Mouse (Mus musculus) hindbrain, embryonic 16.5 days (tissue): Measurements from ENCODE around the gene 6030445D17Rik. TPM values are rescaled to one million over a fixed set of nuclear protein-coding genes. Genes with fewer than 3 reads are reported as not detected.

Experiments
- ATAC-seq: fragments of 200-750 bp; cut with Nextera tagmentation; 2 replicates; pipeline ENCODE4 v1.8.0; 2017; ENCODE audit warnings: moderate TSS enrichment, moderate library complexity
- H3K27ac ChIP-seq: fragments of 300-500 bp; sonication (generic); 2 replicates; pipeline ENCODE4 v1.5.1; 2014; ENCODE audit warnings: low read depth, mild to moderate bottlenecking, control low read depth, low read length, moderate library complexity
- H3K27me3 ChIP-seq: fragments of 300-500 bp; sonication (generic); replicated peaks from 2 replicates; pipeline ENCODE4 v1.6.1; 2014; ENCODE audit warnings: low read length; ENCODE audit not compliant: control insufficient read depth, insufficient read depth
- H3K36me3 ChIP-seq: fragments of 300-500 bp; sonication (generic); 2 replicates; pipeline ENCODE4 v1.6.1; 2014; ENCODE audit warnings: mild to moderate bottlenecking, low read length, moderate library complexity, mixed read lengths; ENCODE audit not compliant: control insufficient read depth, insufficient read depth
- H3K4me1 ChIP-seq: fragments of 300-500 bp; sonication (generic); 2 replicates; pipeline ENCODE4 v1.6.1; 2014; ENCODE audit warnings: low read depth, low read length; ENCODE audit not compliant: control insufficient read depth, insufficient read depth
- H3K4me2 ChIP-seq: fragments of 300-500 bp; sonication (generic); 2 replicates; pipeline ENCODE4 v1.6.1; 2014; ENCODE audit warnings: mild to moderate bottlenecking, low read length, control low read depth, moderate library complexity
- H3K4me3 ChIP-seq: fragments of 300-500 bp; sonication (generic); 2 replicates; pipeline ENCODE4 v1.5.1; 2014; ENCODE audit warnings: mild to moderate bottlenecking, low read length, control low read depth, moderate library complexity
- H3K9ac ChIP-seq: fragments of 300-500 bp; sonication (generic); 2 replicates; pipeline ENCODE4 v1.6.1; 2014; ENCODE audit warnings: low read depth, mild to moderate bottlenecking, control low read depth, low read length, moderate library complexity
- H3K9me3 ChIP-seq: fragments of 300-500 bp; sonication (generic); 2 replicates; pipeline ENCODE4 v1.6.1; 2014; ENCODE audit warnings: mild to moderate bottlenecking, low read length, moderate library complexity; ENCODE audit not compliant: control insufficient read depth
- WGBS: fragments of 180-500 bp; shearing (Covaris S2); extraction: QIAGEN DNeasy Blood & Tissue Kit; methylation state at CpG from one replicate; pipeline ENCODE4 v1.1.7; 2014; 5-methylcytosine and 5-hydroxymethylcytosine counted together
- polyA plus RNA-seq: library from polyadenylated mRNA; unstranded; fragments of >200 nt; fragmentation: Nextera tagmentation; extraction: Ambion mirVana; gene quantifications from 2 replicates; pipeline ENCODE4 v1.2.1, GENCODE M21; 2015

Gene 6030445D17Rik
- polyA plus RNA-seq, result 0.11 and 0.43 TPM in 2 replicates

GRCm38 (mm10) chr4:136462086-136462838 is at the start of gene 6030445D17Rik:
Gene 6030445D17Rik, plus strand, starts transcription at chr4:136462250.
- H3K27ac ChIP-seq, result peak within 1 kb of the TSS; percentile 72
- H3K36me3 ChIP-seq, result no peaks in the 10 kb centered on the region
- no peaks in the 10 kb centered on the region for H3K9me3 ChIP-seq
- peaks cover 5% of the 10 kb centered on the region for H3K27me3 ChIP-seq
- ATAC-seq, result peak; percentile 84
- peak within 1 kb of the TSS; percentile 84 for H3K9ac ChIP-seq
- peak within 1 kb of the TSS; percentile 92 for H3K4me2 ChIP-seq
- WGBS, result 1% methylated on average over 40 of the region's 64 CpGs
- H3K4me1 ChIP-seq, result peaks cover 10% of the 10 kb centered on the region
- peak within 1 kb of the TSS; percentile 81 for H3K4me3 ChIP-seq

GRCm38 (mm10) chr4:136415477-136415876 is 46.6 kb upstream of the 6030445D17Rik start:
- H3K36me3 ChIP-seq, result no peaks in the 10 kb centered on the region
- H3K27ac ChIP-seq, result no peak overlapping the region
- no peak overlapping the region for H3K4me3 ChIP-seq
- H3K4me1 ChIP-seq, result peaks cover 3% of the 10 kb centered on the region; the same call in 1 of the 2 replicates
- no peak for ATAC-seq
- 84% methylated on average over 9 of the region's 9 CpGs for WGBS
- H3K27me3 ChIP-seq, result no peaks in the 10 kb centered on the region
- no peak overlapping the region for H3K9ac ChIP-seq
- H3K4me2 ChIP-seq, result no peak overlapping the region
- H3K9me3 ChIP-seq, result no peaks in the 10 kb centered on the region

GRCm38 (mm10) chr4:136418962-136419361 is 43.1 kb upstream of the 6030445D17Rik start:
- no peak overlapping the region for H3K4me2 ChIP-seq
- H3K9me3 ChIP-seq, result no peaks in the 10 kb centered on the region
- WGBS, result 13% methylated on average over 11 of the region's 11 CpGs
- H3K4me1 ChIP-seq, result peaks cover 3% of the 10 kb centered on the region; the same call in 1 of the 2 replicates
- no peaks in the 10 kb centered on the region for H3K36me3 ChIP-seq
- no peak overlapping the region for H3K4me3 ChIP-seq
- H3K27ac ChIP-seq, result no peak overlapping the region
- H3K27me3 ChIP-seq, result peaks cover 5% of the 10 kb centered on the region
- H3K9ac ChIP-seq, result no peak overlapping the region
- ATAC-seq, result no peak

- ATAC-seq, result no peak
These were observed 42.7 kb upstream of the 6030445D17Rik start for GRCm38 (mm10) chr4:136419386-136419785.

GRCm38 (mm10) chr4:136423224-136423623 is 38.8 kb upstream of the 6030445D17Rik start, which contains the start of gene Htr1d:
Gene Htr1d, plus strand, starts transcription at chr4:136423524.
- Histone ChIP-seq H3K4me2 (peak within 1 kb of the TSS; percentile 91), H3K36me3 (no peaks in the 10 kb centered on the region), H3K4me1 (peaks cover 12% of the 10 kb centered on the region), H3K27me3 (peaks cover 10% of the 10 kb centered on the region), H3K4me3 (peak within 1 kb of the TSS; percentile 52), H3K9me3 (no peaks in the 10 kb centered on the region), H3K9ac (peak within 1 kb of the TSS; percentile 64), H3K27ac (no peak within 1 kb of the TSS)
- ATAC-seq, result no peak
- 70% methylated on average over 9 of the region's 9 CpGs for WGBS

More at GRCm38 (mm10) chr4:136419386-136419785, 42.7 kb upstream of the 6030445D17Rik start:
- H3K4me1 ChIP-seq, result peaks cover 5% of the 10 kb centered on the region; the same call in 1 of the 2 replicates
- H3K4me3 ChIP-seq, result no peak overlapping the region
- H3K27me3 ChIP-seq, result peaks cover 5% of the 10 kb centered on the region
- no peak overlapping the region for H3K4me2 ChIP-seq
- no peaks in the 10 kb centered on the region for H3K9me3 ChIP-seq
- no peaks in the 10 kb centered on the region for H3K36me3 ChIP-seq
- no peak overlapping the region for H3K9ac ChIP-seq
- 64% methylated on average over 6 of the region's 6 CpGs for WGBS
- no peak overlapping the region for H3K27ac ChIP-seq

- no peak overlapping the region for H3K27ac ChIP-seq
- H3K36me3 ChIP-seq, result no peaks in the 10 kb centered on the region
- H3K9ac ChIP-seq, result peak overlapping the region; percentile 64
- H3K4me3 ChIP-seq, result peak overlapping the region; percentile 52
- peaks cover 9% of the 10 kb centered on the region for H3K4me1 ChIP-seq
- no peaks in the 10 kb centered on the region for H3K9me3 ChIP-seq
- under 1% methylated on average over 66 of the region's 70 CpGs for WGBS
- peak overlapping the region; percentile 91 for H3K4me2 ChIP-seq
- peaks cover 10% of the 10 kb centered on the region for H3K27me3 ChIP-seq
- peak; percentile 46 for ATAC-seq
These were observed 37.7 kb upstream of the 6030445D17Rik start for GRCm38 (mm10) chr4:136424120-136424999.

- Histone ChIP-seq H3K9me3 (no peaks in the 10 kb centered on the region), H3K4me2 (peak overlapping the region; percentile 91), H3K36me3 (no peaks in the 10 kb centered on the region), H3K4me1 (peaks cover 9% of the 10 kb centered on the region), H3K9ac (peak overlapping the region; percentile 64), H3K4me3 (peak overlapping the region; percentile 52), H3K27me3 (peaks cover 10% of the 10 kb centered on the region), H3K27ac (no peak overlapping the region)
- no peak for ATAC-seq
- 1% methylated on average over 15 of the region's 15 CpGs for WGBS
These were observed 37.1 kb upstream of the 6030445D17Rik start for GRCm38 (mm10) chr4:136425000-136425288.

- ATAC-seq, result no peak
- H3K4me3 ChIP-seq, result no peak overlapping the region
- H3K9me3 ChIP-seq, result no peaks in the 10 kb centered on the region
- peaks cover 8% of the 10 kb centered on the region for H3K4me1 ChIP-seq
- no peak overlapping the region for H3K4me2 ChIP-seq
- H3K27me3 ChIP-seq, result no peaks in the 10 kb centered on the region; the same call in 1 of the 2 replicates
- no peak overlapping the region for H3K27ac ChIP-seq
- WGBS, result 27% methylated on average over 10 of the region's 11 CpGs
- no peaks in the 10 kb centered on the region for H3K36me3 ChIP-seq
- peak overlapping the region; percentile 11; the same call in 1 of the 2 replicates for H3K9ac ChIP-seq
These were observed 31.3 kb upstream of the 6030445D17Rik start for GRCm38 (mm10) chr4:136430609-136431375.
